Mouse (Mus musculus): Measurements from ENCODE around the gene Entpd8. TPM values are rescaled to one million over a fixed set of nuclear protein-coding genes. Genes with fewer than 3 reads are reported as not detected.

Entpd8 gene
- polyA plus RNA-seq (2012; rRNA removed), result 1.8 and 2.3 TPM in 2 replicates

DNA sequence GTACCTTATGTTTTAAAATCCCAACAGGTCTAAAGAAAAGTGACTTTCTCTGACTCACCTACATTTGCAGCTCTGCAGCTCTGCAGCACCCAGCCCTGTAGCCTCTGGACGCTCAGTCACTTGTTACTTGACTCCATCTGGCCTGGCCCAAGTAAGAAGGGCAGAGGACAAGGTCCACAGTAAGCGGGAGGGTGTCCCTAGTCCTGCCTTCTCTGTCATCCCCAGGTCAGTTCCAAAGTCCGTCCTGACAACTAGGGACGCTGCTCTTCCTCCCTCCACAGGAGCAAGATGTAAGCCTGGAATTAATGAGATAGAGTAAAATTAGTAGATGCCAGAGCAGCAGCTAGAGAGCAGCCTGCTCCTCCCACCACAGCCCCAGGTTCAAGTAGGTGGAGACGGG, at the start of gene Entpd8:
Gene Entpd8, plus strand, starts transcription at position 229 of the 400 bp plus-strand sequence.
- DNase-seq (ENCODE audit: low read depth), result no peak

DNA sequence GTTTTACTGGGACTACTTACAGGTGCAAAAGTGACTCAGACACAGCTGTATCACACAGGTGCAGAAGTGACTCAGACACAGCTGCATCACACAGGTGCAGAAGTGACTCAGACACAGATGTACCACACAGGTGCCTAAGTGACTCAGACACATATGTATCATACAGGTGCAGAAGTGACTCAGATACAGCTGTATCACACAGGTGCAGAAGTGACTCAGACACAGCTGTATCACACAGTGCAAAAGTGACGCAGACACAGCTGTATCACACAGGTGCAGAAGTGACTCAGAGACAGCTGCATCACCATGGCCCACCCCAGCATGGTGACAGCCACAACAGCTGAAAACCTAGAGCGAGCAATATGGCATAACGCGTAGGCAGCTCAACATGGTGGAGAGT, 45.1 kb upstream of the Entpd8 start:
- no peak for DNase-seq (ENCODE audit: low read depth)

DNA sequence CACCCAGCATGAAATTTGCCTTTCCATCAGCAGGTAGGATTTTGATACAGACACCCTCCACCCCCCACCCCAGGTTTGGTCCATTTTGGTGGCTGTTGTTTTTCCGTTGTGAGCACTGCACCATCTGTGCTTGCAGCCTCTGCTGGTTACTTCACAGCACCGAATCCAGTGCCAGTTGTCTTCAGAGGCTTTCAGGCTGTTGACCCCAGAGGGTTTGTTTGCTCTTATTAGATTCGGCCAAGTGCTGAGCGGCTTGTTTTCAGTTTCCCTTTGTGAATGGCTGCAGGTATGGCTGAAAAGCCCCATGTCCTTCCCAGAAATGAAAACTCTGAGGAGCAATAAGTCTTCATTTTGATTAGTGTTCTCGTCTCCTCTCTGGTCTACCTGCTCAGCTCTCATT, 40.0 kb upstream of the Entpd8 start:
- DNase-seq (ENCODE audit: low read depth), result no peak

DNA sequence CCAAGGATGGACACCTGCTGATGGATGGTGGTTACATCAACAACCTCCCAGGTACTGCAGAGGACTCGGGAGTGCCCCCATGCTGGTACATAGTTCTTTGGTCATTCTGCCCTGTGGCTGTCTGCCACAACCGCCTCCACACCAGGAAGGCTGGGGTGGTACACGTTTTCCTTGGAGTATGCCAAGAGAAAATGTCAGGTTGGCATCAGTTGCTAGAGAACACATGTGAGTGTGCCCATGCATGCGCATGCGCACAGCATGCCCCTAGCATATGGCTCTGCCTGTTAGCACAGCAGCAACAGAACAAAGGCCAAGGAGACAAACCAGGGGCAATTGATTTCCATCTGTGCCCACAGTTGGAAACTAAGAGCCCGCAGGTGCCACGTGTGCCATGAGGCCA, 29.2 kb upstream of the Entpd8 start:
- no peak for DNase-seq (ENCODE audit: low read depth)

DNA sequence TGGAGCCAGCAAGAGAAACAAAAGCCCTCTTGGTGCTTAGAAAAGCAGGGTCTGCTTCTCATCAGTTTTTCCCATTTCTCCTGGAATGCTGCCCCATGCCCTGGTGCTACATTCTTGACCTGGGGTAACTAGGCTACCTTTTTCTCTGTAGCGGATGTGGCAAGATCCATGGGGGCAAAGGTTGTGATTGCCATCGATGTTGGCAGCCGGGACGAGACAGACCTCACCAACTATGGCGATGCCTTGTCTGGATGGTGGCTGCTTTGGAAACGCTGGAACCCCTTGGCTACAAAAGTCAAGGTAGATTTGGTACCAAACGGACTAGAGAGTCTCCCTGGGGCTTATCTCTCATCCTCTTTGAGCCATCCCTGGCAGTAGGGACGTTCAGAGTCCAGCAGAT, 28.7 kb upstream of the Entpd8 start:
- DNase-seq (ENCODE audit: low read depth), result no peak

DNA sequence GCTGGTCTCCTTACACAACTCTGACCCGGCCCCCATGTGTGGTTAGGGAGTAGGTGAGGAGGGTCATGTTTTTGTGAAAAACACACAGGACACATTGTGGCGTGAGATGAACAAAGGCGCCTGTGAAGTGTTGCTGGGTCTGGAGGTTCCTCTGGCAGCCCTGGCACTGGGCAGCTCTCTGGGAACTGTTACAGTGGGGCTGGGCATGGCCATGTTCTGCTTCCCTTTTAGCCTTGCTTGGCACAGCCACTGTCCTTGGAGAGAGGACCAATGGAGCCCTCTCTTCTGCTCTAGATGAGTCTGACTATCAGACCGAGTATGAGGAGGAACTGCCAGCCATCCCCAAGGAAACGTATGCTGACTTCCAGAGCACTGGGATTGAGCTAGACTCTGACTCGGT, 27.0 kb upstream of the Entpd8 start:
- DNase-seq (ENCODE audit: low read depth), result no peak

DNA sequence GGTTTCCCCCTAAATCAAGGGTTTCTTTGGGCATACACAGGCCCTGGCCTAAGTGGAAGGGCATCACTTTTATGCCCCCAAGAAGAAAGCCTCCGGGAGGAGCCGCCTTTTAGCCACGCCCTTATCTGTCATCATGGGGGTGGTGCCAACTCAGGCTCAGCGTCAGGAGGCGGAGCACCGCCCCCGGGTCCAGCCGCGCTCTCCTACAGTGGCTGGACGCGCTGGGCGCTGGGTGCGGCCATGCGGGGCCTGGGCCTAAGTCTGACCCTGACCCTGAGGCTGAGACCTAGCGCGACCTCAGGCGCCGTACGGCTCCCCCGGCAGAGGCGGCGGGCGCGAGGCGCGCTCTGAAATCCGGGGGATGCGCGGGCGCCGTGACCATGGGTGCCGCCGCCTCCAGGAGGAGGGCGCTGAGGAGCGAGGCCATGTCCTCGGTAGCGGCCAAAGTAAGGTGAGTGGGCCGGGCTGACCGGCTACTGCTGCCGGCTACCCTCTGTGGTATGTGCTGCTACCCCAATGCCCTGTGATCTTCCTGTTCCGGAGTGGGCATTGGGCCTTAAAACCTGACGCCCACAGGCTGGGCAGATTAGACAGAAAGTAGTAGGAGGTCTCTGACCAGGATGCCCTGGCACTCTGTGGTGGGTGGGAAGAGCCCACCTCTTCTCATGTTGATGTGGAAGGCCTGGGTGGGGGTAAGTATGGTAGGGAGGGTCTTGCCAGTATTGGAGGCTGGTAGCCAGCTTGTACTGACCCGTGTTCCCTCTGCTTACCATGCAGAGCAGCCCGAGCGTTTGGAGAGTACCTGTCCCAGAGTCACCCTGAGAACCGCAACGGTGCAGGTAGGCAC, 25.7 kb upstream of the Entpd8 start, which contains the start of gene Nsmf:
Gene Nsmf, plus strand, starts transcription at position 135 of the 847 bp plus-strand sequence.
- DNase-seq (ENCODE audit: low read depth), result no peak

DNA sequence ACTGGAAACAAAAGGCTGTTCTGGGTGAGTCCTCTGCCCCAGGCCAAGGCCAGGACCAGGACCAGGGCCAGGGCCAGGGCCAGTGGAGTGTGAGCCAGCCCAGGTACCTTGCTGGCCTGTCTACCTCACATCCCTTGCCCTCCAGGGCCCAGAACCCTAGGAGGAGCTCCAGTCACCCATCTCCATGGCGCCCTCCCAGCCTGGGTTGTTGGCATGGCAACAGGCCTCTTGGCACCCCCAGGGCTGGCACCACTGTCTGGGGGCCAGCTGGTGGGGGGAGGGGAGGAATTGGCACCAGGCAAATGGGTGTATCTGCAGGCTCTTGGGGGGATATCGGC, 25.1 kb upstream of the Entpd8 start:
- no peak for DNase-seq (ENCODE audit: low read depth)

DNA sequence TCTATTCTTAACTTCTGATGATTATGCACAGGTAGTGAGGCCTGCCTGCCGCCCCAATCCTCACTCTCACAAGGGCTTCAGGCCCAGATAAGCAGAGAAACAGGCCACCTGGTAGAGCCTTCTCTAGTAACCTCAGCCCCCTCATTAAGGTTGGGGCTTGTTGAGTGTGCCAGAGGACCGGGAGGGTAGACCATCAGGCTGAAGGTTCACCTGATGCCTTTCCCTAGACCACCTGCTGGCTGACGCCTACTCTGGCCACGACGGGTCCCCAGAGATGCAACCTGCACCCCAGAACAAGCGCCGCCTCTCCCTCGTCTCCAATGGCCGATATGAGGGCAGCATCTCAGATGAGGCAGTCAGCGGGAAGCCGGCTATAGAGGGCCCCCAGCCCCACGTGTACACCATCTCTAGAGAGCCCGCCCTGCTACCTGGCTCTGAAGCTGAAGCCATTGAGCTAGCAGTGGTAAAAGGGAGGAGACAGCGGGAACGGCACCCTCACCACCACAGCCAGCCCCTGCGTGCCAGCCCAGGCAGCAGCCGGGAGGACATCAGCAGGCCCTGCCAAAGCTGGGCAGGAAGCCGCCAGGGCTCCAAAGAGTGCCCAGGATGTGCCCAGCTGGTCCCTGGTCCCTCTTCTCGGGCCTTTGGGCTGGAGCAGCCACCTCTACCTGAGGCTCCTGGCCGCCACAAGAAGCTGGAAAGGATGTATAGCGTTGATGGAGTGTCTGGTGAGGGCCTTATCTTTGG, 24.5 kb upstream of the Entpd8 start:
- DNase-seq (ENCODE audit: low read depth), result no peak

DNA sequence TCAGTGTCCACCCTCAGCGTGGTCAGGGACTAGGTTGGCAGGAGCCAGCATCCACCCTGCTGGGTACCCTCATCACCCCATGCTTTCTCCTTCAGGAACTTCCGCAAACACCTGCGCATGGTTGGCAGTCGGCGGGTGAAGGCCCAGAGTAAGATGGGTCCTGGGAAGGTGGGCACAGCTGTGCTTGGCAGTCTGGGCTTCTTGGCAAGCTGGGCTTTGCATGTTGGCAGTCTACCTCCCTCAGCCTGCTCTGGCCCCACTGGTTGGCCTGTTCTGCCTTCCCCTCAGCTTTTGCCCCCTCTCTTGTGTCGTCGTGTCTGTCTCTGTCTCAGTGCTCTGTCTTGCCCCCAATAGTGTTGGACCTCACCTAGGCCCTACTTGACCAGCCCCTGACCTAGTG, 21.2 kb upstream of the Entpd8 start:
- DNase-seq (ENCODE audit: low read depth), result no peak

DNA sequence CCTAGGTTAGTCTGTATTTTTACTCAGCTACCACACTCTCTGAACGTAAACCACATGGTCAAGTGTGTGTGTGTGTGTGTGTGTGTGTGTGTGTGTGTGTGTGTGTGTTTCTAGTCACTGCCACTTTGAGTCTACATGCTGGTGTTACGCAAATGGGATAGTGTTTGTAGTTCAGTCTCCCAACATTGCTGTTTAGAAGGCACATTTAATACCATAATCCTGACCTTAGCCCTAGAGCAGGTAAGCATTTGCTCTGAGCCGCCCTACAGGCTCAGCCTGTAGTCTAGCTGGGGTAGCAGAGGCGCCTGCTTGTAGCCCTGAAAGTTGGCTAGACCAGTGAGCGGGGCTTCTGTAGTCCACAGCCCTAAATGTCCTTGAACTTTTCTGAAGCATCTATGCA, 16.6 kb upstream of the Entpd8 start:
- DNase-seq (ENCODE audit: low read depth), result no peak

DNA sequence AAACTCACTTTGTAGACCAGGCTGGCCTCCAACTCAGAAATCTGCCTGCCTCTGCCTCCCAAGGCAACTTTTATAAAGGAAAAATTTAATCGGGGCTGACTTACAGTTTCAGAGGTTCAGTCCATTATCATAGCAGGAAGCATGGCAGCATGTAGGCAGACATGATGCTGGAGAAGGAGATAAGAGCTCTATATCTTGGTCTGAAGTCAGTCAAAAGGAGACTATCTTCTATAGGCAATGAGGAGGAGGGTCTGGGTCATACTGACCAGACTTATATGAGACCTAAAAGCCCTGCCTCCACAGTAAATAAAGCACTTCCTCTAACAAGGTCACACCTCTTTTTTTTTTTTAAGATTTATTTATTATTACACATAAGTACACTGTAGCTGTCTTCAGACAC, 15.8 kb upstream of the Entpd8 start:
- DNase-seq (ENCODE audit: low read depth), result no peak

DNA sequence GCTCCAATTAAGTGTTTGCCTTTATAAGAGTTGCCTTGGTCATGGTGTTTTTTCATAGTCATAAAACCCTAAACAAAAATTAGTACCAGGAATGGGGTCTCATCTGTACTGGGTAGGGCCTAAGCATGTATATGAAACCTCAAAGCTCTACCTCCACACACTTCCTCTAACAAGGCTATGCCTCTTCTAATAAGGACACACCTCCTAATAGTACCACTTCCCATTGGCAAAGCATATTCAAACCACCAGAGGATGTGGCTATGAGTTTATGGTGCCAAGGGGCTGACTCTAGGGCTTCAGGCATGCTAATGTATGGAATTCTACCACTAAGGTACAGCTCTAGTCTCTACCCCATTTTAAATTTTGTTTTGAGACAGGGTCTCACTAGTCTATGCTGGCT, 14.6 kb upstream of the Entpd8 start:
- DNase-seq (ENCODE audit: low read depth), result no peak

DNA sequence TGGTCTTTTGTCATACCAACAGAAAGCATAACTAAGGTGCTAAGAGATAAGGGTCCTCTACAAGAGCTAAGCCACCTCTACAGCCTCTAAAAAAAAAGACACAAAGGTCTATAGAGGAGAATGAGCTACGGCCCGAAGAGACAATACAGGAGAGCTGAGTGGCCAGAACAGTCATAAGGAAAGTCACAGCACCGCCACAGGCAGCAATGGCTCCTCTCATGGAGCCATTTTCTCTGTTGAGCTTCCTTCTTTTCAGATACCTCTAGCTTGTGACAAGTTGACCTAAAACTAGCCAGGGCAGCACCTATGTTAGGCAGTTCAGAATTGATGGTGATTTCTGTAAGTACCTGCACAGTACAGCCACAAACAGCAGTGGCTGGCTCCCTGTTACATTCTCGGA, 13.6 kb upstream of the Entpd8 start:
- DNase-seq (ENCODE audit: low read depth), result no peak

DNA sequence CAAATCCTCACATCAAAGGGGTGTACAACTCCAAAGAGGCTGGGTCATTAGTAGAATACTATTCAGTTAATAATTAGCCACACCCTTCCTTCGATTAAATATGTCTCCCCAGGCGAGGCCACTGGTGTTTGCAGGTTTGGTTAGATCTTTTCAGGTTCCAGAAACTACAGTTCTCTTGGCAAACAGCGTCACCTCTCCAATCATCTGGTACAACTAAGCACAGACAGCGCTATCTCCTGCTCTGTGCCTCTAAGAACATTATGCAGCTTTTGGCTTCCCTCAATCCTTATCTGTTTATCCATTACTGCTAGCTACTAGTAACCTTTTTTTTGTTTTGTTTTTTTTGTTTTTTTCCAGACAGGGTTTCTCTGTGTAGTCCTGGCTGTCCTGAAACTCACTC, 10.6 kb upstream of the Entpd8 start:
- DNase-seq (ENCODE audit: low read depth), result no peak

DNA sequence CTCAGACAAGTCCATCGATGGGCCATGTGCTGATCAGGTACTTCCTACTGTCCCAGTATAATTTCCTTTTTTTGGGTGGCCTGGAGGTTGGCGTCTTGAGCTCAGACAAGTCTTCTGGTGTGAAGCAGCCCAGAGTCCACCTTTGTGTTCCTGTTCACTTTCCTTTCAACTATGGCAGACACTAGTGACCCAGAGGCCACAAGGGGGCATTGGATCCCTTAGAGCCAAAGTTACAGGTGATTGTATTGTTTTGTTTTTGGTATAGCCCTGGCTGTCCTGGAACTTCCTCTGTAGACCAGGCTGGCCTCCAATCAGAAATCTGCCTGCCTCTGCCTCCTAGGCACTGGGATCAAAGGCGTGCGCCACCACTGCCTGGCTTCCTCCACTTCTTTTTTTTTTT, 7.7 kb upstream of the Entpd8 start:
- no peak for DNase-seq (ENCODE audit: low read depth)

DNA sequence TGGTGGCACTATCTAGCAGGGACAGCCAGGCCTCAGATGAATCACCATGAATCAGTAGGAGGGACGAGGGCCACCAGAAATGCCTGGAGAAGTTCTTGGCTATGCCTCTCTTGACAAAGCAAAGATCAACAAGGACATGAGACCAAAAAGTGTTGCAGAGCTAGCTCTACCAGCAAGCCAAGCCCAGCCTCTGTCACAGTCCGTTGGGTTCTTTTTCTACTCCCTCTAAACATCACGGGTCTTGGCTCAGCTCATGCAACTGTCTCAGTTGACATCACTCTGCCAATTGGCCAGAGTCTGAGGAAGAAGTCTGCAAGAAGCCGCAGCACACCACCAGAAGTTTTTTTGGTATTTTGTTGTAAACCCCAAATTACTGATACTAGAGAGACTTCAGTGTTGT, 4.6 kb upstream of the Entpd8 start:
- DNase-seq (ENCODE audit: low read depth), result no peak

DNA sequence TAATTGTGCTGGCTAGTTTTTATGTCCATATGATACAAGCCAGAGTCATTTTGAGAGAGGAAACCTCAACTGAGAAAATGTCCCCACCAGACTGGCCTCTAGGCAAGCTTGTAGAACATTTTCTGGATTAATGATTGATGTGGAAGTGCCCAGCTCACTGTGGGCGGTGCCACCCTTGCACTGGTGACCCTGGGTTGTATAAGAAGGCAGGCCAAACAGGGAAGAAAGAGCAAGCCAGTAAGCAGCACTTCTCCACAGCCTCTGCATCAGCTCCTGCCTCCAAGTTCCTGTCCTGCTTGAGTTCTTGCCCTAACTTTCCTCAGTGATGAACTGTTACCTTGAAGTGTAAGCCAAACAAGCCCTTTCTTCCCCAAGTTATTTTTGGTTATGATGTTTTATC, 1.1 kb upstream of the Entpd8 start:
- no peak for DNase-seq (ENCODE audit: low read depth)

DNA sequence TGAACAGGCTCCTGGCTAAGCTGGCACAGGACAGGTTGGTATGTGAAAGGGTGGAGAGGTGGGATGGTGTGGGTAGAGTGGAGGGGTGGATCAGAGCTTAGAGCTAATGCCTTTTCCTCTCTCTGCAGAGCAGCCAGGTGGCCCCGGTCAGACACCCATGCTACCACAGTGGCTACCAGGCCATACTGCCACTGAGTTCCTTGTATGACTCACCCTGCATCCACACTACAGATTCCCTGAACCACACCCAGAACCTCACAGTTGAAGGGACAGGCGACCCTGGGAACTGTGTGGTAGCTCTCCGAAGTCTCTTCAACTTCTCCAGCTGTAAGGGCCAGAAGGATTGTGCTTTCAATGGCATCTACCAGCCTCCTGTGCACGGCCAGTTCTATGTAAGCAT, 3.6 kb downstream of the Entpd8 start:
- no peak for DNase-seq (ENCODE audit: low read depth)

DNA sequence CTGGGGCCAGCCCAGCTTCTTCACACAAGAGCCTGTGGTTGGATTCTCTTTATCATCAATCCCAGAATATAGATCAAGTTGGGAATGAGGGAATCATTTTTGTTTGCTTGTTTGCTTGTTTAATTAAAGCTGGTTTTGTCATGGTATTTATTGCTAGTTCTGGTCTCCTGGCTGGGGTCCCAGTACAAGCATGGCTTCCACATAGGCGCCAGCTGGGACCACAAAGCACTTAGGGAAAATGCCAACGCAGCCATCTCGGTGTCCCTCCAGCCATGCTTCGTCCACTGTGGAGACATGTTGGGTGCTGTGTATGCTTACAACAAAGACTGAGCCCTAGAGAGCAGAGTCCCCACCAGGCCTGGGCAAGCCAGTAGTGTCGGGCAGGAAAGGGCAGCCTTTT, 5.5 kb downstream of the Entpd8 start:
- no peak for DNase-seq (ENCODE audit: low read depth)

DNA sequence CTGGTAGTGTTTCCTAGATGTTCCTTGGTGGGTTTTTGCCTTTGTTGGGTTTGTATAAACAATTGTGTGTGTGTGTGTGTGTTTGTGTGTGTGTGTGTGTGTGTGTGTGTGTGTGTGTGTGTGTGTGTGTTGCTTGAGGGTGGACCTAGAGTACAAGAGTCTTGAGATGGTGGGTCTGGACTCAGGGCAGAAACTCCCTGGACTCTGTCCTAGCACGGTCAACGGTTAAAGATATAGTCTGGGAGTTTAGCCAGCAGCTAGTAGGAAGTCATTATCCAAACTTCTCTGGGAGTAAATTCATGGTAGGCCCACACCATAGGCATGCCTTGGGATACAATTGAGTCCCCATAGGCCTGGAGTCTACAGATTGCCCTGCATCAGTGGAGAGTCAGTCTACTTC, 7.7 kb downstream of the Entpd8 start:
- DNase-seq (ENCODE audit: low read depth), result no peak

DNA sequence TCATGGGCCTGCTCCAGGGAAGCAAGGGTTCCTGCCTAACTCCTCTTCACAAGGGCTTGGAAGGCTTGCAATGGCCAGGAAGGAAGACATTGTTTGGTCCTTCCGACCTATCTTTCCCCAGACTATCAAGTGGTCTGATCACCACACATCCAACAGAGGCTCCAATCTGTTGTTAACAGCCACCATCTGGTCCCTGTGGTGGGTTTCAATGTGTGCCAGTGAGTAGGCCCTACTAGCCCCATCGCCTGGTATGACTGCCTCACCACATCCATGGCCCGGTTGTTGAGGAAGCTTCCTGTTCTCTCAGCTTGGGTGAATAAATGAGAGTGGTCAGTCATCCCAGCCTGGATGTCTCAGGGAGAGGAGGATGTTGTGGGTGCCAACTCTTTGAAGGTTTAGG, 8.5 kb downstream of the Entpd8 start:
- DNase-seq (ENCODE audit: low read depth), result no peak

DNA sequence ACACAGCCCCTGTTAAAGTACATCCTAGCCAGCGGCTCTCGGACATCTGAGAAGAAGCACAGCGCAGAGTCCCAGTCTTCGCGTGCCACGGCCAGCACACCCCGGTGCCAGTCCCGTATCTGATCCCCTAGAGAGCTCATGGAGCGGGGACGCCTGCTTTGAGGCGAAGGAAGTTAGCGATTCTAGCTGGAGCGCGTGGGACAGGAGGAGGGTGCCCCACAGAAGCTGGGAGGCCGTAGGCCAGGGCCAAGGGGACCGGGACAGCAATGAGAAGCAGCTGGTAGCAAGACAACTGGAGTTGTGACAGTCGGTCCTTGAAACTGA, 14.6 kb downstream of the Entpd8 start:
- no peak for DNase-seq (ENCODE audit: low read depth)

Data from gonadal fat pad, adult 2 months (tissue).